Mouse (Mus musculus) embryo, embryonic 11.5 days (tissue): ENCODE results near the gene Ccs.
"Not testable (repeated sequence)": the region's sequence is repeated elsewhere in the genome, so short reads cannot be mapped to it uniquely, and the experiment has no call there.

Experiments
- DNase-seq: peaks from one replicate; pipeline ENCODE4 v3.0.0-alpha.2; 2012; ENCODE audit warnings: low read depth, low spot score

The Ccs gene

GRCm38 (mm10) chr19:4839149-4839548, at the start of gene Ccs, which contains the start of gene Ccdc87:
Ccs (minus strand) TSS chr19:4839332.
Ccdc87 (plus strand) TSS chr19:4839366.
- peak; percentile 89 for DNase-seq

GRCm38 (mm10) chr19:4883961-4884360, 44.8 kb upstream of the Ccs start:
- DNase-seq = no peak

GRCm38 (mm10) chr19:4879324-4879703, 40.2 kb upstream of the Ccs start:
- no peak for DNase-seq

- peak; percentile 91 for DNase-seq
These were observed 39.5 kb upstream of the Ccs start, which contains the start of gene Zdhhc24 for GRCm38 (mm10) chr19:4878405-4879323. Zdhhc24 (plus strand) TSS chr19:4878668.

GRCm38 (mm10) chr19:4877785-4878184, 38.7 kb upstream of the Ccs start, which contains the start of gene Actn3:
Actn3 (minus strand) TSS chr19:4877909.
- no peak for DNase-seq

- no peak for DNase-seq
These were observed 37.6 kb upstream of the Ccs start for GRCm38 (mm10) chr19:4876755-4877154.

- DNase-seq = no peak
These were observed 37.1 kb upstream of the Ccs start for GRCm38 (mm10) chr19:4876241-4876640.

- not testable (repeated sequence) for DNase-seq
These were observed 35.5 kb upstream of the Ccs start for GRCm38 (mm10) chr19:4874613-4875012.

GRCm38 (mm10) chr19:4865147-4865546, 26.0 kb upstream of the Ccs start:
- no peak for DNase-seq

GRCm38 (mm10) chr19:4863048-4863447, 23.9 kb upstream of the Ccs start:
- no peak for DNase-seq

- no peak for DNase-seq
These were observed 19.9 kb upstream of the Ccs start for GRCm38 (mm10) chr19:4859081-4859480.

- DNase-seq = no peak
These were observed 16.8 kb upstream of the Ccs start for GRCm38 (mm10) chr19:4855951-4856350.

- DNase-seq = no peak
These were observed 16.3 kb upstream of the Ccs start for GRCm38 (mm10) chr19:4855470-4855820.

GRCm38 (mm10) chr19:4854552-4855469, 15.7 kb upstream of the Ccs start, which contains the start of gene Ctsf:
Ctsf (plus strand) TSS chr19:4855130.
- peak; percentile 57 for DNase-seq

GRCm38 (mm10) chr19:4850281-4850680, 11.1 kb upstream of the Ccs start:
- DNase-seq = no peak

- DNase-seq = no peak
These were observed 10.7 kb upstream of the Ccs start for GRCm38 (mm10) chr19:4849800-4850199.

- DNase-seq = no peak
These were observed 8.4 kb upstream of the Ccs start for GRCm38 (mm10) chr19:4847490-4847889.

GRCm38 (mm10) chr19:4845846-4846245, 6.7 kb upstream of the Ccs start:
- DNase-seq = no peak

- no peak for DNase-seq
These were observed 3.5 kb upstream of the Ccs start for GRCm38 (mm10) chr19:4842611-4843010.

GRCm38 (mm10) chr19:4840848-4841247, 1.7 kb upstream of the Ccs start:
- no peak for DNase-seq

GRCm38 (mm10) chr19:4838526-4839140, 499 bp downstream of the Ccs start:
- no peak for DNase-seq

GRCm38 (mm10) chr19:4837049-4837448, 2.1 kb downstream of the Ccs start:
- no peak for DNase-seq
